Comparison of ENCODE assay signal across 14 mouse cellular contexts in genomic region chr6:38941016-38941415, GRCm38 (mm10).
DNase-seq lines count a peak whose midpoint lies in the region; ATAC-seq and TF ChIP-seq lines count a peak whose summit lies in the region.
"Had no signal": no experiment of that assay in that cellular context is flagged by ENCODE, and none has a peak within 500 bp of the region (broad histone marks: within the 10 kb centered on the region; RNA-seq: fewer than 3 reads in every experiment).

No protein-coding gene starts in this region.

- TF ChIP-seq EP300 in liver, postnatal 0 days (IDR thresholded peaks at IDR 0.05; ENCODE audit: low read depth) = no peak

- TF ChIP-seq CTCF in liver, postnatal 0 days (IDR thresholded peaks at IDR 0.05; ENCODE audit: low read depth) = no peak

- no peaks in the 10 kb centered on the region for H3K27me3 ChIP-seq in kidney, embryonic 16.5 days (ENCODE audit: insufficient read depth, low read length)
- no peaks in the 10 kb centered on the region for H3K27me3 ChIP-seq in liver, postnatal 0 days (ENCODE audit: insufficient read depth, low read length)
- H3K27me3 ChIP-seq in embryonic facial prominence, embryonic 10.5 days (replicated peaks; ENCODE audit: low read depth, poor library complexity, severe bottlenecking) = no peaks in the 10 kb centered on the region
- H3K27me3 ChIP-seq: hindbrain, embryonic 13.5 days; kidney, embryonic 15.5 days; limb, embryonic 15.5 days; midbrain, embryonic 15.5 days had no signal

- H3K27ac ChIP-seq in kidney, embryonic 16.5 days (ENCODE audit: low read length) = no peak overlapping the region
- H3K27ac ChIP-seq in liver, postnatal 0 days (ENCODE audit: low read depth) = peak overlapping the region; percentile 31; the same call in 1 of the 2 replicates
- H3K27ac ChIP-seq in embryonic facial prominence, embryonic 10.5 days (replicated peaks) = no peak overlapping the region
- H3K27ac ChIP-seq: hindbrain, embryonic 13.5 days; kidney, embryonic 15.5 days; limb, embryonic 15.5 days; midbrain, embryonic 15.5 days had no signal

- no peak for ATAC-seq in kidney, embryonic 16.5 days (ENCODE audit: low FRiP score, low TSS enrichment)
- ATAC-seq in liver, postnatal 0 days = peak; percentile 40; the same call in 1 of the 2 replicates
- ATAC-seq: forebrain, embryonic 16.5 days; midbrain, embryonic 15.5 days had no signal

- DNase-seq in kidney, adult 9 months = peak; percentile 57
- DNase-seq in spleen, postnatal 36 days (ENCODE audit: low spot score in 2 of 2) = peak; percentile 13 to 38
- DNase-seq in spleen, postnatal 4 days (ENCODE audit: low spot score in 2 of 2) = no peak
- DNase-seq in liver, postnatal 0 days = no peak
- DNase-seq in embryonic facial prominence, embryonic 10.5 days (ENCODE audit: low spot score) = no peak
- no peak for DNase-seq in embryo, embryonic 11 days
- DNase-seq: cerebellum, postnatal 36 days; gastrocnemius, postnatal 25 days had no signal

- H3K4me1 ChIP-seq in kidney, embryonic 16.5 days (ENCODE audit: insufficient read depth, low read length) = no peaks in the 10 kb centered on the region
- H3K4me1 ChIP-seq in liver, postnatal 0 days (ENCODE audit: insufficient read depth) = peaks cover 38% of the 10 kb centered on the region
- H3K4me1 ChIP-seq in embryonic facial prominence, embryonic 10.5 days = no peaks in the 10 kb centered on the region
- H3K4me1 ChIP-seq: kidney, embryonic 15.5 days; limb, embryonic 15.5 days; midbrain, embryonic 15.5 days had no signal

- WGBS in kidney, embryonic 16.5 days = 84% methylated on average over 1 of the region's 1 CpGs
- 77% methylated on average over 1 of the region's 1 CpGs for WGBS in liver, postnatal 0 days (ENCODE audit: insufficient replicate concordance)
- 96% methylated on average over 1 of the region's 1 CpGs for WGBS in embryonic facial prominence, embryonic 10.5 days

- no peaks in the 10 kb centered on the region for H3K36me3 ChIP-seq in kidney, embryonic 16.5 days (ENCODE audit: insufficient read depth, low read length)
- no peaks in the 10 kb centered on the region for H3K36me3 ChIP-seq in liver, postnatal 0 days (replicated peaks; ENCODE audit: insufficient read depth, low read length)
- H3K36me3 ChIP-seq in embryonic facial prominence, embryonic 10.5 days (replicated peaks) = no peaks in the 10 kb centered on the region
- H3K36me3 ChIP-seq: hindbrain, embryonic 13.5 days; kidney, embryonic 15.5 days; limb, embryonic 15.5 days; midbrain, embryonic 15.5 days had no signal

- H3K9me3 ChIP-seq in kidney, embryonic 16.5 days (ENCODE audit: low read length) = peaks cover 7% of the 10 kb centered on the region
- no peaks in the 10 kb centered on the region for H3K9me3 ChIP-seq in liver, postnatal 0 days (ENCODE audit: low read length)
- H3K9me3 ChIP-seq in embryonic facial prominence, embryonic 10.5 days = 0 out of 2 replicates have a peak, but pooled peaks cover 5% of the 10 kb centered on the region
- H3K9me3 ChIP-seq: hindbrain, embryonic 13.5 days; kidney, embryonic 15.5 days; limb, embryonic 15.5 days; midbrain, embryonic 15.5 days had no signal

- no peak overlapping the region for H3K9ac ChIP-seq in kidney, embryonic 16.5 days (replicated peaks; ENCODE audit: low read length)
- no peak overlapping the region for H3K9ac ChIP-seq in liver, postnatal 0 days (replicated peaks)
- H3K9ac ChIP-seq: hindbrain, embryonic 13.5 days; kidney, embryonic 15.5 days; limb, embryonic 15.5 days; midbrain, embryonic 15.5 days had no signal

- H3K4me3 ChIP-seq in kidney, embryonic 16.5 days (ENCODE audit: low read length) = no peak overlapping the region
- no peak overlapping the region for H3K4me3 ChIP-seq in liver, postnatal 0 days (ENCODE audit: low read depth, low read length)
- H3K4me3 ChIP-seq in embryonic facial prominence, embryonic 10.5 days = no peak overlapping the region
- H3K4me3 ChIP-seq: hindbrain, embryonic 13.5 days; kidney, embryonic 15.5 days; limb, embryonic 15.5 days; midbrain, embryonic 15.5 days had no signal

- no peak overlapping the region for H3K4me2 ChIP-seq in kidney, embryonic 16.5 days (replicated peaks; ENCODE audit: low read depth, low read length)
- no peak overlapping the region for H3K4me2 ChIP-seq in liver, postnatal 0 days (ENCODE audit: low read depth, low read length)
- H3K4me2 ChIP-seq: hindbrain, embryonic 13.5 days; kidney, embryonic 15.5 days; limb, embryonic 15.5 days; midbrain, embryonic 15.5 days had no signal

Comparison
In these comparisons a context has a peak if more than half of its experiments do, and no peak if none do; other contexts are left out.
1. DNase-seq: peak in kidney, adult 9 months (single experiment) and spleen, postnatal 36 days (2 of 2); none in spleen, postnatal 4 days (0 of 2), liver, postnatal 0 days (single experiment), embryonic facial prominence, embryonic 10.5 days (single experiment) and embryo, embryonic 11 days (single experiment).